14 mouse cellular contexts compared by ENCODE assay signal in genomic region chr16:58211872-58212271, GRCm38 (mm10).
A peak's percentile ranks its signal among the peaks of the same experiment; 100 is the strongest.
DNase-seq lines count a peak whose midpoint lies in the region; ATAC-seq and TF ChIP-seq lines count a peak whose summit lies in the region.
"Had no signal": no experiment of that assay in that cellular context is flagged by ENCODE, and none has a peak within 500 bp of the region (broad histone marks: within the 10 kb centered on the region; RNA-seq: fewer than 3 reads in every experiment).

No protein-coding gene starts in this region.

- no peaks in the 10 kb centered on the region for H3K4me1 ChIP-seq in kidney, embryonic 14.5 days (ENCODE audit: control insufficient read depth, insufficient read depth, low read length)
- H3K4me1 ChIP-seq in forebrain, postnatal 0 days (ENCODE audit: insufficient read depth) = no peaks in the 10 kb centered on the region
- H3K4me1 ChIP-seq: embryonic facial prominence, embryonic 13.5 days; forebrain, embryonic 12.5 days; midbrain, embryonic 10.5 days had no signal

- 84% methylated on average over 2 of the region's 2 CpGs for WGBS in kidney, embryonic 14.5 days
- 72% methylated on average over 2 of the region's 2 CpGs for WGBS in forebrain, postnatal 0 days

- intact Hi-C loops in heart, postnatal 14 days (cut with DNase I) = no loop called here

- peak; percentile 14 for DNase-seq in kidney, postnatal 10 days
- peak; percentile 33 for DNase-seq in adipocyte (ENCODE audit: low spot score)
- DNase-seq in brain, adult 2 months (ENCODE audit: low read depth, low spot score) = peak; percentile 1
- DNase-seq in heart, postnatal 14 days = peak; percentile 21 to 42
- DNase-seq in urinary bladder, postnatal 10 days (ENCODE audit: low spot score) = no peak
- DNase-seq in forebrain, postnatal 0 days = no peak
- DNase-seq: kidney, adult 9 months; thymus, adult 2 months had no signal

- TF ChIP-seq CTCF in forebrain, postnatal 0 days (IDR thresholded peaks at IDR 0.05; ENCODE audit: low read depth) = no peak

- no peak overlapping the region for H3K4me3 ChIP-seq in kidney, embryonic 14.5 days (ENCODE audit: low read length)
- H3K4me3 ChIP-seq in forebrain, postnatal 0 days (ENCODE audit: low read depth, low read length) = no peak overlapping the region
- H3K4me3 ChIP-seq: embryonic facial prominence, embryonic 13.5 days; forebrain, embryonic 12.5 days; midbrain, embryonic 10.5 days; myocyte had no signal

- H3K9me3 ChIP-seq in kidney, embryonic 14.5 days (ENCODE audit: control insufficient read depth, low read length) = no peaks in the 10 kb centered on the region
- H3K9me3 ChIP-seq in forebrain, postnatal 0 days (ENCODE audit: low read length) = no peaks in the 10 kb centered on the region
- H3K9me3 ChIP-seq: embryonic facial prominence, embryonic 13.5 days; forebrain, embryonic 12.5 days; midbrain, embryonic 10.5 days had no signal

- H3K9ac ChIP-seq in kidney, embryonic 14.5 days (ENCODE audit: low read depth, low read length) = no peak overlapping the region
- H3K9ac ChIP-seq in forebrain, postnatal 0 days = no peak overlapping the region
- H3K9ac ChIP-seq: embryonic facial prominence, embryonic 13.5 days; forebrain, embryonic 12.5 days; liver, embryonic 14.5 days had no signal

- H3K36me3 ChIP-seq in kidney, embryonic 14.5 days (ENCODE audit: control insufficient read depth, insufficient read depth, low read length) = no peaks in the 10 kb centered on the region
- no peaks in the 10 kb centered on the region for H3K36me3 ChIP-seq in forebrain, postnatal 0 days (ENCODE audit: insufficient read depth)
- H3K36me3 ChIP-seq: embryonic facial prominence, embryonic 13.5 days; forebrain, embryonic 12.5 days; midbrain, embryonic 10.5 days had no signal

- no peaks in the 10 kb centered on the region for H3K27me3 ChIP-seq in kidney, embryonic 14.5 days (ENCODE audit: control insufficient read depth, insufficient read depth, low read length)
- H3K27me3 ChIP-seq in forebrain, postnatal 0 days (ENCODE audit: insufficient read depth, low read length) = no peaks in the 10 kb centered on the region
- H3K27me3 ChIP-seq: embryonic facial prominence, embryonic 13.5 days; forebrain, embryonic 12.5 days had no signal

- ATAC-seq in kidney, embryonic 14.5 days (ENCODE audit: low FRiP score, low TSS enrichment) = no peak
- no peak for ATAC-seq in forebrain, postnatal 0 days

- no peak overlapping the region for H3K4me2 ChIP-seq in kidney, embryonic 14.5 days (replicated peaks; ENCODE audit: low read depth, low read length)
- H3K4me2 ChIP-seq in forebrain, postnatal 0 days (ENCODE audit: low read depth) = no peak overlapping the region
- H3K4me2 ChIP-seq: embryonic facial prominence, embryonic 13.5 days; forebrain, embryonic 12.5 days had no signal

- no peak overlapping the region for H3K27ac ChIP-seq in kidney, embryonic 14.5 days (ENCODE audit: low read depth, low read length)
- no peak overlapping the region for H3K27ac ChIP-seq in forebrain, postnatal 0 days (ENCODE audit: low read depth, low read length)
- H3K27ac ChIP-seq: embryonic facial prominence, embryonic 13.5 days; forebrain, embryonic 12.5 days; liver, embryonic 14.5 days; midbrain, embryonic 10.5 days had no signal

Comparison
In these comparisons a context has a peak if more than half of its experiments do, and no peak if none do; other contexts are left out.
1. DNase-seq: peak in kidney, postnatal 10 days (single experiment), adipocyte (single experiment), brain, adult 2 months (single experiment) and heart, postnatal 14 days (2 of 2); none in urinary bladder, postnatal 10 days (single experiment) and forebrain, postnatal 0 days (single experiment).